Mouse (Mus musculus) heart, embryonic 13.5 days (tissue): ENCODE measurements around the gene Dnajb2. TPM values are rescaled to one million over a fixed set of nuclear protein-coding genes. Genes with fewer than 3 reads are reported as not detected.

Experiments
- ATAC-seq: fragments of 200-750 bp; cut with Nextera tagmentation; 2 replicates; pipeline ENCODE4 v1.8.0; 2017; ENCODE audit warnings: moderate TSS enrichment; ENCODE audit not compliant: insufficient number of reproducible peaks, low FRiP score, low TSS enrichment; ENCODE audit errors: extremely low read depth
- H3K27ac ChIP-seq: fragments of 300-500 bp; sonication (generic); replicated peaks from 2 replicates; pipeline ENCODE4 v1.5.1; 2015; ENCODE audit warnings: moderate library complexity, mild to moderate bottlenecking, inconsistent platforms
- H3K27me3 ChIP-seq: fragments of 300-500 bp; sonication (generic); replicated peaks from 2 replicates; pipeline ENCODE4 v1.6.1; 2015; ENCODE audit warnings: mild to moderate bottlenecking, inconsistent platforms
- H3K36me3 ChIP-seq: fragments of 300-500 bp; sonication (generic); 2 replicates; pipeline ENCODE4 v1.6.1; 2015; ENCODE audit warnings: mild to moderate bottlenecking, inconsistent platforms
- H3K4me1 ChIP-seq: fragments of 300-500 bp; sonication (generic); 2 replicates; pipeline ENCODE4 v1.6.1; 2015; ENCODE audit warnings: inconsistent platforms
- H3K4me2 ChIP-seq: fragments of 300-500 bp; sonication (generic); 2 replicates; pipeline ENCODE4 v1.6.1; 2015; ENCODE audit warnings: inconsistent platforms, mild to moderate bottlenecking, moderate library complexity
- H3K4me3 ChIP-seq: fragments of 300-500 bp; sonication (generic); 2 replicates; pipeline ENCODE4 v1.5.1; 2015; ENCODE audit warnings: moderate library complexity, mild to moderate bottlenecking, inconsistent platforms
- H3K9ac ChIP-seq: fragments of 300-500 bp; sonication (generic); 2 replicates; pipeline ENCODE4 v1.6.1; 2015; ENCODE audit warnings: inconsistent platforms, mild to moderate bottlenecking, moderate library complexity
- H3K9me3 ChIP-seq: fragments of 300-500 bp; sonication (generic); 2 replicates; pipeline ENCODE4 v1.6.1; 2016; ENCODE audit warnings: inconsistent platforms
- WGBS: fragments of 180-500 bp; shearing (Covaris S2); methylation state at CpG from one replicate; pipeline ENCODE4 v1.1.7; 2015; ENCODE audit warnings: mixed read lengths; 5-methylcytosine and 5-hydroxymethylcytosine counted together
- polyA plus RNA-seq: library from polyadenylated mRNA; unstranded; fragments of >200 nt; fragmentation: Nextera tagmentation; extraction: Ambion mirVana; gene quantifications from 2 replicates; pipeline ENCODE4 v1.2.1, GENCODE M21; 2015

The Dnajb2 gene
- 30.5 and 32.6 TPM in 2 replicates for polyA plus RNA-seq

DNA sequence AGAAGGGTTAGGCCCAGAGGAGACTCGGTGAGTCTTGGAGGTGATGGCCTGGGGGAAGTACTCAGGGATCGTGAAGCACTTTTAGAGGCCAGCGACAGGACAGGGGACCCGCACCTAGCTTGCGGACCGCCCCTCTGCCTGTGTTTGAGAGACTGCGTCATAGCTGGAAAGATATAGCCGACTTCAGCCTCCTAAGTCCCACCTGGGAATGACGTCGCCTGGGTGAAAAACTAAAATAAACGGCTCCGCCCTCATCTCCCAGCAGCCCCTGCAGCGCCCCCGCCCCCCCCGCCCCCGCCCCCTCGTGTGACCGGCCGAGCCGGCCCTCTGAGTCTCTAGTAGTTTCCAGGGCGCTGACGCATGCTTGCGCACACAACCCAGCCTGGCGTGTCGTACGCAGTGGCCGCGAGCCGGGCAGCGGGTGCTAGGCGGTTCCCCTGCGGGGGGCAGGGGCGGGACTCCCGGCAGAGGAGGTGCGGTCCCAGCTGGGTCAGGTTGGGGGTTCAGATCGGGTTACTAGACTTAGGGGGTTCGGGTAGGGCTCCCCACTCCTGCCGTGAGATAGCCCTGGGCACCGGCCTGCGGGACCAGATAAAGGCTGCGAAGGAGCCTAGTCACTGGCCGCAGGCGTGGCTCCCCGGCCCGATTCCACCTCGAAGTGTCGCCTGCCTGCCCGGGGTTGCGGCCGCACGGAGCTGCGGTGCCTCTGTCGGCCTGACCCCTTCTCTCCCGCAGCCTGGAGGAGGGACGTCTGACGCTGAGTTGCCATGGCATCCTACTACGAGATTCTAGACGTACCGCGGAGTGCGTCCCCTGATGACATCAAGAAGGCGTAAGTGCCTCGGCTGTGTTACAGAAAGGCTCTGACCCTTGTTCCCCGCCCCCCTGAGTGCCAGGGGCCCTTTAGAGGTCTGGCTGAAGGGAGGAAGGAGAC is at the start of gene Dnajb2:
TSS of gene Dnajb2 (plus strand) at position 290 of the 934 bp plus-strand sequence.
- H3K9me3 ChIP-seq, result no peaks in the 10 kb centered on the region
- peaks cover 35% of the 10 kb centered on the region for H3K4me1 ChIP-seq
- no peaks in the 10 kb centered on the region; the same call in 1 of the 2 replicates for H3K27me3 ChIP-seq
- WGBS, result under 1% methylated on average over 64 of the region's 64 CpGs
- peaks cover 21% of the 10 kb centered on the region for H3K36me3 ChIP-seq
- peak within 1 kb of the TSS; percentile 83 for H3K4me3 ChIP-seq
- H3K27ac ChIP-seq, result peak within 1 kb of the TSS; percentile 94
- peak; percentile 87 for ATAC-seq
- peak within 1 kb of the TSS; percentile 95 for H3K4me2 ChIP-seq
- peak within 1 kb of the TSS; percentile 93 for H3K9ac ChIP-seq

DNA sequence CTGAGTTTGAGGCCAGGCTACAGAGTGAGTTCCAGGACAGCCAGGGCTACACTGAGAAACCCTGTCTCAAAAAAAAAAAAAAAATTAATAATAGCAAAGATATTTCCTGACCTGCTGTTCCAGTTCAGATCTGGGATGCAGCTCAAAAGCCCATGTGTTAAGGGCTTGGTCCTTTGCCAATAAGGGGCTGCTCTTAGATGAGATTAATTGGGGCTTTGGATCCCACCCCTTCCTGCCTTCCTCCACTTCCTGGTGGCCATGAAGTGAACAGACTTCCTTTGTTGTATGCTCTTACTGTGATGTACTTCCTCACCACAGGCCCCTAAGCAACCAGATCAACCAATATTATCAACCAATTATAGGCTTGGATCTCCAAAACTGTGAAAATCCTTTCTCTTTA is 49.1 kb upstream of the Dnajb2 start:
- Histone ChIP-seq H3K27ac (no peak overlapping the region), H3K36me3 (peaks cover 75% of the 10 kb centered on the region), H3K9me3 (no peaks in the 10 kb centered on the region), H3K4me3 (no peak overlapping the region), H3K27me3 (no peaks in the 10 kb centered on the region), H3K9ac (no peak overlapping the region), H3K4me2 (no peak overlapping the region), H3K4me1 (peaks cover 15% of the 10 kb centered on the region)
- no peak for ATAC-seq

DNA sequence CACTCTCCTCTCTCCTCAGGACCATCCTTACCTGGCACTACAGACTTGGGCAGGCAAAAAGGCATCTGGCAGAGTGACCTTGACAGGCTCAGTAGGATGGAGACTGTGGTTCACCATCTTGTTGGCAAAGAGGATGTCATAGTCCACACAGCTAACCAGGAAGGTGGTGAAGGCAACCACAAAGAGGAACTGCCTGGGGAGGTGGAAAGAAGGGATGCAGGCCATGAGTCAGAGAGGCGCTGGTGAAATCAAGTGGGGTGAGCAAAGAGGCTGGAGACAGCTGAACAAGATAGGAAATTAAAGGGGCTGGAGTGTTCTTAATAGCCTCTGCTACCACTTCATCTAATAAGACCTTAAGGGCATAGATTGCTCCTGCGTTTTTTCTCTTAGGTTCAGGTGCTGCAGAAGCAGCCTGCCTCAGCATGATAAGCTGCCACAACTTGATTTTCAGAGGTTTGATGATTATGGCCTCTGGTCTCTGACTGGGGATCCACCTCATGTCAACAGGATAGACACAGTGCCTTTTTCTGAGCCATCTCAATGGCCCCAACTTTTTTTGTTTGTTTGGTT is 48.2 kb upstream of the Dnajb2 start:
- Histone ChIP-seq H3K4me2 (no peak overlapping the region), H3K27me3 (no peaks in the 10 kb centered on the region), H3K27ac (no peak overlapping the region), H3K4me1 (peaks cover 18% of the 10 kb centered on the region), H3K9ac (no peak overlapping the region), H3K9me3 (no peaks in the 10 kb centered on the region), H3K4me3 (no peak overlapping the region), H3K36me3 (peaks cover 67% of the 10 kb centered on the region)
- ATAC-seq, result no peak
- WGBS, result 76% methylated on average over 2 of the region's 2 CpGs

DNA sequence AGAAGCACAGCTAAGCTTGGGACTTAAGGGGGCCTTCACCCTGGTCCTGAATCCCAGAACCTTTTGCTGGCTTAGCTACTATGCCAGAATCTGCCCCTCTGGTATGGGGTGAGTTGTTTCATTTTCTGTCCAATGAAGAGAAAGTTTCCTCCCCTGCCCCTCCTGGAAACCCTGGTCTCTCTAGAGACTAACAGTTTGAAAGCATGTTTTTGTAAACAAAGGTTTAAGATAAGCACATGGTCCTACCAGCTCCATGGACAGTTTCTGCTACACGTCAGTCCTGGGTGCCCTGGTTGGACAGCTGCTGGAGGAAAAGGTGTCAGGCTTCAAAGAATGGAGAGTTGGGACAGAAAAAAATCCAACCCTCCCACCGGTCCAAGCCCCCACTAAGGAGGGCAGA is 45.6 kb upstream of the Dnajb2 start:
- H3K9ac ChIP-seq, result peak overlapping the region; percentile 94; the same call in 1 of the 2 replicates
- 33% methylated on average over 2 of the region's 2 CpGs for WGBS
- ATAC-seq, result no peak
- no peaks in the 10 kb centered on the region for H3K27me3 ChIP-seq
- peaks cover 27% of the 10 kb centered on the region for H3K4me1 ChIP-seq
- H3K36me3 ChIP-seq, result peaks cover 52% of the 10 kb centered on the region
- peak overlapping the region; percentile 94 for H3K4me2 ChIP-seq
- no peaks in the 10 kb centered on the region for H3K9me3 ChIP-seq
- H3K27ac ChIP-seq, result 0 out of 2 replicates have a peak overlapping the region, but pooled peaks have one; percentile 75
- H3K4me3 ChIP-seq, result peak overlapping the region; percentile 70

DNA sequence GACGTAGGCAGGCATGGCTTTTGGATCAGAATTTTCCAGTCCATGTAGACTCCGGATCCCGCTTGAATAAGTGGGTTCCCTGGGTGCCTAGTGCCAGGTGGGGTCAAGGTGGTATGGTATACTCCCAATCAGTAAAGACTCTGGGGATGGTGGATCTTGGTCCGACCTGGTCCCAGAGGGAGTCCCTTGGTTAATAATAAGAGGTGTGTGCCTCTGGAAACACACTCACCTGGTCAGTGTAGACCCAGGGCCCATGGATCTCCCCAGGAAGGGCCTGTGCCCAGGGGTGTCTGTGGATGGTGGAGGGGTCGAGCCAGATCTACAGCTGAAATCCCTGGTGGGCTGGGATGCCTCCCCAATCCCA is 45.0 kb upstream of the Dnajb2 start:
- peak overlapping the region; percentile 75 for H3K27ac ChIP-seq
- peak; percentile 9; the same call in 1 of the 2 replicates for ATAC-seq
- H3K36me3 ChIP-seq, result peaks cover 52% of the 10 kb centered on the region
- peak overlapping the region; percentile 70 for H3K4me3 ChIP-seq
- no peaks in the 10 kb centered on the region for H3K9me3 ChIP-seq
- peak overlapping the region; percentile 94 for H3K9ac ChIP-seq
- peak overlapping the region; percentile 94 for H3K4me2 ChIP-seq
- peaks cover 27% of the 10 kb centered on the region for H3K4me1 ChIP-seq
- no peaks in the 10 kb centered on the region for H3K27me3 ChIP-seq
- WGBS, result 41% methylated on average over 5 of the region's 5 CpGs

DNA sequence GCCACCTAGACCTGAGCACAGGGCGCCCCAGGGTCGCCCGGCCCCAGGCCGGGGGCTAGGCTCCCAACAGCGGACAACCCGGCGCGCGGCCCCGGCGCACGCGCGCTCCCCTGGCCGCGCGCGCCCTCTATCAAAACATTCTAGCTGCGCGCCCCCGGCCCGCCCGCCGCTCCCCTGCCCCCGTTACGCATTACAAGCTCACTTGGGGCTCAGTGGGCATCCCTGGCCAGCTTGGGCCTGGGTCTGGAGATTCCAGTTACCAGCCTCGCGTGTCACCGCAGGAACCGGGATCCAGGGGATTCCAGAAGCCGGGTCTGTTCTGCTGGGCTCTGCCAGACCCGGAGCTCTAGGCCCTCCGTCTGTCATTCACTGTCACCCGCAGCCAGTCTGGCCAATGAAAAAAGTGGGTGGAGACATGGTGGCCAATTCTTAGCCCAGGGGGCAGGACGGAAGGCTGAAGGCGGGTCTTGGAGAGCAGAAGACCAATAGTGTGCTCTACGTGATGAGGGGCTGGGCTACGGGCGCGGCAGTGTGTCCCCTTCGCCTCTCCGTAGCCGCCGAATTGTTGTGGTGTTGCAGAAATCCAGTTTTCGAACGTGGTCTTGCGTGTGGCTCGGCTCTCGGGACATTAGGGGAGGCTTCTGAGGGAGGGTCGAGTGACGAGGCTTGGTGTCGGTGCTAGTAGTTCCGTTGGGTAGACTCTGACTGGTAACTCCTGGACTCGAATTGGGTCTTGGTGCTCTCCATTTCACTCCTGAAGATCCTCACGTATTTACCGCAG is 44.4 kb upstream of the Dnajb2 start, which contains the start of the genes Ankzf1 and Atg9a:
TSS of gene Ankzf1 (plus strand) at position 530 of the 781 bp plus-strand sequence.
TSS of gene Atg9a (minus strand) at position 575 of the 781 bp plus-strand sequence.
- Histone ChIP-seq H3K36me3 (peaks cover 52% of the 10 kb centered on the region), H3K9me3 (no peaks in the 10 kb centered on the region), H3K27me3 (no peaks in the 10 kb centered on the region), H3K4me2 (peak within 1 kb of the TSS; percentile 94), H3K27ac (peak within 1 kb of the TSS; percentile 96), H3K4me1 (peaks cover 27% of the 10 kb centered on the region), H3K9ac (peak within 1 kb of the TSS; percentile 94), H3K4me3 (peak within 1 kb of the TSS; percentile 70)
- WGBS, result under 1% methylated on average over 55 of the region's 56 CpGs
- ATAC-seq, result peak; percentile 98

DNA sequence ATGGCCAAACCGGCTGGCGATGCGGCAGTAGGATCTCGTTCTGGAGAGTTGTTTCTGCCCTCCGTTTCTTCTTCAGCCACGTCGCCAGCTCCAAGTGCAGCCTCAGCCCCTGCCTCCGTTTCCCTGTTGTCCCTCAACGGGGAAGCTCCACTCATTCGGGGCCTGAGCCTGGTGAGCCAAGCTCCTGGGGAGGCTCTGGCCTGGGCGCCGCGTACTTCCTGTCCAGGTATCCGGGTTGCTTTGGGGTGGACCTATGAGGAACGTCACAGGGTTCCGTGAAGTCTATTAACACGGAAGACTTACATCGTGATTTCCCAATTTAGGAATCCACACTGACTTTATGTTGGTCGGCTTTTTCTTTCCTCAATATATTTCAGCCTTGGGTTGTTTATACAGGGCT is 43.8 kb upstream of the Dnajb2 start:
- H3K4me2 ChIP-seq, result peak overlapping the region; percentile 85
- ATAC-seq, result no peak; the same call in 1 of the 2 replicates
- H3K27me3 ChIP-seq, result no peaks in the 10 kb centered on the region
- H3K36me3 ChIP-seq, result peaks cover 52% of the 10 kb centered on the region
- H3K4me3 ChIP-seq, result peak overlapping the region; percentile 70
- H3K9ac ChIP-seq, result peak overlapping the region; percentile 92
- no peaks in the 10 kb centered on the region for H3K9me3 ChIP-seq
- H3K4me1 ChIP-seq, result peaks cover 27% of the 10 kb centered on the region
- under 1% methylated on average over 19 of the region's 19 CpGs for WGBS
- peak overlapping the region; percentile 96 for H3K27ac ChIP-seq

DNA sequence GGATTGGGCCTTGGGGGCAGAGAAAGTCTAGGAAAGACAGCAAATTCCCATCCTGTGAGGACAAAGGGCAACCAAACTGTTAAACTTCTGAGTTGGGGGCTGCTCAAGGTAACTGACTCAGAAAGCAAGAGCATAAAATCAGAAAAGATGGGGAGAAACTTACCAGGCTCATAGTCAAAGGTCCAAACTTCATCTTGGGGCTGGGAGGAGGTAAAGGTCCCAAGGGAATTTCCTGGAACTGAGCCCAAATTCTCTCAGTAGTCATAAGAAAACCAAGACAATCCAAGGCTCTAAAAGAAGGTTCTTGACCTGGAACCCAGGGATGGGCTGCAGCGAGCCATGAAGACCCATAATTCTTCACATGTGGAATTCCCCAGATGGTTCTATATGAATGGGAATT is 35.0 kb upstream of the Dnajb2 start:
- H3K36me3 ChIP-seq, result peaks cover 44% of the 10 kb centered on the region
- H3K9me3 ChIP-seq, result no peaks in the 10 kb centered on the region
- WGBS, result 62% methylated on average over 1 of the region's 1 CpGs
- no peaks in the 10 kb centered on the region for H3K4me1 ChIP-seq
- no peak overlapping the region for H3K4me3 ChIP-seq
- no peak for ATAC-seq
- no peaks in the 10 kb centered on the region for H3K27me3 ChIP-seq
- H3K4me2 ChIP-seq, result no peak overlapping the region
- no peak overlapping the region for H3K9ac ChIP-seq
- H3K27ac ChIP-seq, result no peak overlapping the region

DNA sequence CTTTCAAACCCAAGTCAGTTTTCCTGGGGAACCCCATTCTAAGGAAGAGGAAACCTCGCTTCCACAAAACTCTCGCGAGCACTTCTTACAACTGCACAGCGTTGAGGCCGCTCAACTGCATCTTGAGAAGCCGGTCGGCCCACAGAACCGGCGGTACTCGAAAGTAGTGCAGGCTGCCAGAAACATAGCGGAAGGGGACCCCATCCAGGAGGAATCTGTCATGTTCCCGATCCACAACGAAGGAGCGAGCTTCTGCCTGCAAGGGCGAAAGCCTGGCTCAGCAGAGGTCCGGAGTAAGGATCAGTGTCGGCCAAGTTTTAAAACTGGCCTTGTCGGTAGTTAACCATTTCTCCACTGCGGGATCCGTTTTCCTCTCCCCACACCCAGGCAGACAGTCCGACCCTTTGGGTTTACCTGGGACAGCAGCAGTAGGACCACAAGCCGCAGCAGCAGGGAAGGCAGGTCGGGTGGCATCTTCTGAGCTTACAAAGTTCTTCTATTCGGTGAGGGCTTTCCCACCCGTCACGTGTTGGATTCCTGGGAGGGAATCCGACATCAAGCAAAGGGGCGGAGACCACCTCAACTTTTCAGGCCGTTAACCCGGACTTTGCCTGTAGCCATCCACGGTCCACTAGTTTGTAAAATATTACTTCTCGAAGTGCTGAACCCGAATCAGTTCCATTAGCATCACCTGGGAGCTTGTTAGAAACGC is 27.1 kb upstream of the Dnajb2 start:
- Histone ChIP-seq H3K27ac (no peak overlapping the region), H3K9me3 (no peaks in the 10 kb centered on the region), H3K9ac (peak overlapping the region; percentile 73), H3K4me1 (peaks cover 47% of the 10 kb centered on the region), H3K27me3 (peaks cover 16% of the 10 kb centered on the region), H3K4me2 (peak overlapping the region; percentile 99), H3K4me3 (peak overlapping the region; percentile 92), H3K36me3 (peaks cover 25% of the 10 kb centered on the region)
- no peak for ATAC-seq
- 13% methylated on average over 34 of the region's 34 CpGs for WGBS

DNA sequence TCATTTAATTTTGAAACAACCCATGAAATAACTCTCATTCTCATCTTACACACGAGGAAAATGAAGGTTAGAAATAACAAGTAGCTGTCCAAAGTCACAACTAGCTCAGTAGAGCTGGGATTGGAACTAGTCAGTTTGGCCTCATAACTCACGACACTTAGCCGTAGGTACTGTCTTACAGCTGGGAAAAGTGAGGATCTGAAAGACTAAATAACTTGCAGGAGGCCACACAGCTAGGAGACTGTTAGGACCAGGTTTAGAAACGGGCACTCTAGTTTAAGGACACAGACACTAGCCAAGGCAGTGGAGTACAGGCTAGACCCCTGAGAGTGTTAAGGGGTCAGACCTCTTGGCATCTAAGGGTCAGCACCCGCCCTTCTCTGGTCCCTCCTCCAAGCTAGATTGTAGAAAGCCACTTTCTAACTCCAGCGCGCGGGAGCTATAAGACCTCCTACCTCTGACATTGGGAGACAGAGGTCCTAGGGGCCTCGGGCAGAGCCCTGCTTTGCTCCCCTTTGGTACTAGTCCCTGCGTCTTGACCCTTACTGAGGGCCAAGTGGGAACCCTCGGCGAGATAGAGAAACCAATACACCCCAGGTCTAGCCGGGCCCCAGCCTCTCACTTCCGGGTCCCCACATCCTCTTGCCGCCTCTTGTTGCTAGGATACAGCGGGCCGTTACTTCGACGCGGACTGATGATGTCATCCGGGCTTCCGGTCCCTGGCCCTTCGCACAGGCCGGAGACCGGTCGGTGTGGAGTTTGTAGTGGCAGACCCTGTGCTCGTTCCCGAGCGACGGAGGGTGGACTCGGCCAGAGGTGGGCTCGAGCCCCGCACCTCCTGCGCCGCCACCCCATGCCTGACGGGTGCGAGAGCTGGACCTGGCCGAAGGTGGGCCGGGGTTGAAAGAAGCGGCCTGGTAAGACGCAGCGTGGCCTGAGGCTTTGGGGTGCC is 25.8 kb upstream of the Dnajb2 start, which contains the start of the genes Glb1l and Stk16:
TSS of gene Glb1l (minus strand) at position 678 of the 952 bp plus-strand sequence.
TSS of gene Stk16 (plus strand) at position 703 of the 952 bp plus-strand sequence.
- ATAC-seq, result peak; percentile 82
- peak within 1 kb of the TSS; percentile 99 for H3K4me2 ChIP-seq
- H3K27ac ChIP-seq, result peak within 1 kb of the TSS; percentile 57
- no peaks in the 10 kb centered on the region for H3K9me3 ChIP-seq
- peaks cover 16% of the 10 kb centered on the region for H3K27me3 ChIP-seq
- peak within 1 kb of the TSS; percentile 92 for H3K4me3 ChIP-seq
- H3K9ac ChIP-seq, result peak within 1 kb of the TSS; percentile 98
- 5% methylated on average over 42 of the region's 42 CpGs for WGBS
- H3K4me1 ChIP-seq, result peaks cover 47% of the 10 kb centered on the region
- peaks cover 38% of the 10 kb centered on the region for H3K36me3 ChIP-seq
